Mouse (Mus musculus) thymus, adult 2 months (tissue): Measurements from ENCODE around the gene Tagln2. TPM values are rescaled to one million over a fixed set of nuclear protein-coding genes. Genes with fewer than 3 reads are reported as not detected.

ENCODE experiments used
- DNase-seq: peaks from one replicate; pipeline ENCODE4 v3.0.0; 2021
- H3K27ac ChIP-seq: fragments of 200-500 bp; 2 replicates; pipeline ENCODE4 v1.5.1; 2012; ENCODE audit warnings: low read length, control low read depth; ENCODE audit not compliant: control insufficient read depth, insufficient read depth
- H3K27me3 ChIP-seq: fragments of 200-500 bp; 2 replicates; pipeline ENCODE4 v1.6.1; 2012; ENCODE audit warnings: mild to moderate bottlenecking, low read length, moderate library complexity, mixed read lengths; ENCODE audit not compliant: control insufficient read depth, insufficient read depth
- H3K36me3 ChIP-seq: fragments of 200-500 bp; 2 replicates; pipeline ENCODE4 v1.6.1; 2012; ENCODE audit warnings: mild to moderate bottlenecking, low read length, moderate library complexity; ENCODE audit not compliant: control insufficient read depth, insufficient read depth
- H3K4me1 ChIP-seq: fragments of 200-500 bp; replicated peaks from 2 replicates; pipeline ENCODE4 v1.6.1; 2012; ENCODE audit warnings: low read length; ENCODE audit not compliant: control insufficient read depth, insufficient read depth
- H3K4me3 ChIP-seq: fragments of 200-500 bp; 2 replicates; pipeline ENCODE4 v1.5.1; 2012; ENCODE audit warnings: mild to moderate bottlenecking, low read length, control low read depth, moderate library complexity; ENCODE audit not compliant: control insufficient read depth, insufficient read depth
- CTCF ChIP-seq: fragments of 200-500 bp; IDR thresholded peaks from 2 replicates; pipeline ENCODE4 v1.5.1; 2012; ENCODE audit warnings: mild to moderate bottlenecking, control low read depth, low read length, moderate library complexity, borderline replicate concordance; ENCODE audit not compliant: control insufficient read depth, poor library complexity, insufficient read depth; ENCODE audit errors: extremely low read depth
- POLR2A ChIP-seq: fragments of 200-500 bp; IDR thresholded peaks from 2 replicates; pipeline ENCODE4 v1.6.1; 2012; ENCODE audit warnings: mild to moderate bottlenecking, low read length, control low read depth, moderate library complexity; ENCODE audit not compliant: control insufficient read depth, poor library complexity, insufficient read depth; ENCODE audit errors: extremely low read depth
- WGBS: fragments of 180-500 bp; shearing (Covaris S2); methylation state at CpG from one replicate; pipeline ENCODE4 v1.1.7; 2018; 5-methylcytosine and 5-hydroxymethylcytosine counted together
- polyA plus RNA-seq: library from polyadenylated mRNA; depleted of rRNA; stranded (reverse); fragments of >200 nt; gene quantifications from 2 replicates; pipeline ENCODE4 v1.2.3, GENCODE M21; 2012

Gene Tagln2
- polyA plus RNA-seq, 1 experiment = 178 TPM

DNA sequence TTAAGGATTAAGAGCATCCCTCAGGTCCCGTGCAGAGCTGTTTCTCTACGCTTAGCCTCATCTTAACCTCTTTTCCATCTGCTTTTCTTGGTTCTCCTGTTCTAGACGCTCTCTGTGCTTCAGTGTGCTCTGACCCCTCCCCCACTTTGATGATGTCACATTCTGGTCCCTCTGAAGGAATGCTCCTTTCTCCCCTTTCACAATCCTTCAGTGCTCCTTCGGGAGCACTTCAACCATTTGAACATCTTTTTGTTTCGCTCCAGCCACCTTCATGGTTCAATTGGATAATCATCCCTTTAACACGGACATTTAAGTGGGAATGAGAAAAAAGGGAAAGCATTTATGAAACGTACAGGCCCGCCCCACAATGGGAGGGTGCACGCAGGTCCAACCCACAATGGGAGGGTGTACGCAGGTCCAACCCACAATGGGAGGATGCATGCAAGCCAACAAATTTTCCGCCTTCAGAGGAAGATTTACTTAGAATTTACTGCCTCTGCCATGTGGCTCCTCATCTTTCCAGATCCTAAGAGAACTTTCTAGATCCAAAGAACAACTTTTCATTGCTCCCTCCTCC lies 31.5 kb upstream of the Tagln2 start:
- Histone ChIP-seq H3K4me1 (no peaks in the 10 kb centered on the region), H3K27me3 (no peaks in the 10 kb centered on the region), H3K36me3 (no peaks in the 10 kb centered on the region), H3K27ac (no peak overlapping the region), H3K4me3 (no peak overlapping the region)
- no peak for DNase-seq
- TF ChIP-seq POLR2A (no peak), CTCF (no peak)
- 93% methylated on average over 11 of the region's 11 CpGs for WGBS

DNA sequence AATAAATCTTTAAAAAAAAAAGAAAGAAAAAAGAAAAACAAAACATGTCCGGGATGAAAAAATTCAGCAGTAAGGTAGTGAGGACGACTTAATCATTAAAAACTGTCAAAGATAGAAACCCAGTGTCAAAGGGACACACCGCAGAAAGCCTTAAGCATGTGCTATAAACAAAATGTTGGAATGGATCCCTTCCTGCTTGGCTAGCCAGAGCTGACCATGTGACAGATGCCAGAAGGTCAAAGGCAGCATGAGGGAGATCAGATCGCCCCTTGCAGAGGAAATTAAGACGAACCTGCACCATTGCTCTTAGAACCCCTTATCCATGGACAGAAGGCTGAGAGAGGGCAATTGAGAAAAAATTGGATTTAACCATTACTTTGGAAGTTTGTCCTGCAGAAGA lies 30.5 kb upstream of the Tagln2 start:
- Histone ChIP-seq H3K27me3 (no peaks in the 10 kb centered on the region), H3K4me3 (no peak overlapping the region), H3K4me1 (no peaks in the 10 kb centered on the region), H3K36me3 (no peaks in the 10 kb centered on the region), H3K27ac (no peak overlapping the region)
- WGBS = 90% methylated on average over 5 of the region's 5 CpGs
- DNase-seq = no peak
- TF ChIP-seq POLR2A = no peak
- no peak for TF ChIP-seq CTCF

DNA sequence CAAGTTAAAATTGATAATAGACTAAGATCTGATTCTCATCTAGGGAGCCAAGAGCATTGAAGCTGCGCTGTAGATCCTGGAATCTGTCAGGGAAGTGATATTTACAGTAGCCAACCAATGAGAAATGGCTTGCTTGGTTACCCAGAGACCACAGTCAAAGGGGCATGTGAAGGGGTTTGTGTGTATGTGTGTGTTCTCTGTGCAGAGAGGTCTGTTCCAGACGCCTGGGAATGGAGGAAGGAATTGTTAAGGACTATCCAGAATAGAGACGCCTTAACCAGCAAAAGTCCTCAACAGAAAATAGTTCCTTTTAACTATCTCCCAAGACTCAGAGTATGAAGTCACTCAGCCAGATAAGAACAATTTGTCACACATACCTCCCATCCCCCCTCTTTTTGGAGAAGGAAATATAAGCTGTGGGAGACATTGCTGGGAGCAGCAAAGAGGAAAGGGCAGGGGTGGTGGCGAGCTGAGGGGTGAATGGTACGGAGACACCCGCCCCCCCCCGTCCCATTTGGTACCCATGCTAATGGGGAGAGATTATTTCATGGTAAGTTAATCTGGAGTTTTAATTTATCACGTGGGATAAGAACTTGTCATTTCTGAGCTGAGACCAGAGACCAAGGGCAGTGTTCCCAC lies 29.9 kb upstream of the Tagln2 start:
- TF ChIP-seq POLR2A = no peak
- no peak for TF ChIP-seq CTCF
- Histone ChIP-seq H3K4me3 (no peak overlapping the region), H3K27me3 (no peaks in the 10 kb centered on the region), H3K27ac (no peak overlapping the region), H3K4me1 (peaks cover 4% of the 10 kb centered on the region), H3K36me3 (no peaks in the 10 kb centered on the region)
- DNase-seq = no peak
- WGBS = 69% methylated on average over 8 of the region's 8 CpGs

DNA sequence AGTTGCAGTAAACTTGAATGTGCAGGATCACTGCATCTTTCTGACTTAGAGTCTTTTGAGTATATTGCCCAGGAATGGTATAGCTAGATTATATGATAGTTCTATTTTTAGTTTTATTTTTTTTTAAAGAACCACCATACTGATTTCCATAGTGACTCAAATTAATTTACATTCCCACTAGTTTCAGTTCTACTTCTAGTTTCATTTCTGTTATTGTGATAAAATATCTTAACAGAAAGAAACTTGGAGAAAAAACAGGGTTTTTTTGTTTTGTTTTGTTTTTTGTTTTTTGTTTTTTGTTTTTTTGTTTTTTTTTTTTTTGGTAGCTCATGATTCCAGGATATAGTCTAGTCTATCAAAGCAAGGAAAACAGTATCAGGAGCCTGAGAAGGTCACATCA lies 26.9 kb upstream of the Tagln2 start:
- no peak overlapping the region for H3K4me3 ChIP-seq
- no peak overlapping the region for H3K27ac ChIP-seq
- DNase-seq = no peak
- H3K36me3 ChIP-seq = no peaks in the 10 kb centered on the region
- H3K27me3 ChIP-seq = no peaks in the 10 kb centered on the region
- H3K4me1 ChIP-seq = peaks cover 10% of the 10 kb centered on the region
- no peak for TF ChIP-seq POLR2A
- no peak for TF ChIP-seq CTCF

DNA sequence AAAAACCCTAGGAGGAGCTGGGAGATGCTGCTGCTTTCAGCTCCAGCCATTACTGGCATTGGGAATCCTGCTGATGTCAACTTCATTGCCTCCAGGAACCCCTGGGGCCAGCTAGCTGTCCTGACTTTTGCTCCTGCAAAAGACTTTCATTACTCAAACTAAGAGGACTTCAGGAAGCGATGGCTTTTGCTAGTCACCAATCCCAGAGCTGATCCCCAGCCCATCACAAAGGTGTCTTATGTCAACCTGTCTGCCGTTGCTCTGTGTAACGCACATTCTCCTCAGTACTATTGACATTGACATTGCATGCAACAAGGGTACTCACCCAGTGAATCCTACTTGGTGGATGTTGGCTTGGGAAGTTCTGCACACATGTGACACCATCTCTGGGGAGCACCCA lies 25.7 kb upstream of the Tagln2 start:
- Histone ChIP-seq H3K27ac (no peak overlapping the region), H3K36me3 (no peaks in the 10 kb centered on the region), H3K4me1 (peaks cover 10% of the 10 kb centered on the region), H3K27me3 (no peaks in the 10 kb centered on the region), H3K4me3 (no peak overlapping the region)
- WGBS = 95% methylated on average over 3 of the region's 3 CpGs
- DNase-seq = no peak
- TF ChIP-seq POLR2A (no peak), CTCF (no peak)

DNA sequence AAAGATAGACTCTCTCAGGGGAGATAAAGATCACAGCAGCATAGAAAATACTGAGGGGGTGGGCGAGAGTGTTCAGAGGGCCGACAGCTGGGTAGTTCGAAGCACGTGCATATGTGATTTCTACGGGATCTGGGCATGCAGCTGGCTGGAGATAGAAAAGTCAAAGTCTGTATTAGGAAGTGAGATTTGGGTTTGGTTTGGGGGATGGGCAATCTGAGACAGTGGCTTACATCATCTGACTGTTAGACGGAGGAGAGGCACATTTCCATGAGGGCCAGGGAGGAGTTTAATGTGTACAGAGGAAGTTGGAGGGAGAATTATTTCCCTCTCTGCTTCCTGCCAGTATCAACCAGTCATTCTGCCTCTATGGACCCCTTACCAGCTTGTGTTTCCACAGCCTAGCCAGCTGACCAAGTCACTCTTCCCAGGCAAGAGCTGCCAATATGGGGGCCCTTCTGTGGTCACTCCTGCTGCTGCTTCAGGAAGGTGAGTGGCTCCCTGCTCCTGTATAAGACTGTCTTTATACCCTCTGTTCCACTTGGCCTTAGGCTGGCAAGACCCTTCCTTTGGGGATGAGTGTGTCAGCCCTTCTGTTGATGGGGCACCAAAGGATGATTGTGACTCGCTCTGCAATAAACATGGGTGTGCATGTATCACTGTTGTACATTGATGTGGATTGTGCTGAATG lies 24.6 kb upstream of the Tagln2 start, which contains the start of gene Slamf9:
Gene Slamf9, plus strand, starts transcription at position 305 of the 688 bp plus-strand sequence.
- WGBS = 20% methylated on average over 7 of the region's 7 CpGs
- H3K4me1 ChIP-seq = peaks cover 10% of the 10 kb centered on the region
- no peak for DNase-seq
- no peaks in the 10 kb centered on the region for H3K27me3 ChIP-seq
- H3K27ac ChIP-seq = no peak within 1 kb of the TSS
- H3K36me3 ChIP-seq = no peaks in the 10 kb centered on the region
- no peak within 1 kb of the TSS for H3K4me3 ChIP-seq
- TF ChIP-seq CTCF (no peak), POLR2A (no peak)

DNA sequence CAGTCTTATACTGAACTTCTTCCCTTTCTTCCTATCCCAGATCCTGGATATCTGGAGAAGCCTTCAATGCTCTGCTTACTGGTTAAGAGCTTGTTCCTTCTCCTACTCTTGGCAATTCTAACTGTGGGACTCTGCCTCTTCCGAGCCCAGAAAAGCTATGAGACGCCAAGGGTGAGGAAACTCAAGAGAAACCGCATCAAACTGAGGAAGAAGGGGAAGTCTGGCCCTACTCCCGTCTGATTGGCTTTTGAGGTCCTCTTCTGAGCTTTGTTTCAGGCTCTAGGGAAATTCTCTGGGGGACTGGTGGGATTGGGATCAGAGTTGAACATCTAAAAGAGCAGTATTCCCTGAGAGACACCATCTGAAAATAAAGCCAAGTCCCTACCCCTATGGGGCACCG lies 21.8 kb upstream of the Tagln2 start:
- DNase-seq = no peak
- peaks cover 21% of the 10 kb centered on the region for H3K4me1 ChIP-seq
- H3K36me3 ChIP-seq = no peaks in the 10 kb centered on the region
- H3K27me3 ChIP-seq = no peaks in the 10 kb centered on the region
- no peak overlapping the region for H3K4me3 ChIP-seq
- TF ChIP-seq POLR2A (no peak), CTCF (no peak)
- no peak overlapping the region for H3K27ac ChIP-seq
- WGBS = 10% methylated on average over 5 of the region's 5 CpGs
